Mouse (Mus musculus) kidney, postnatal 0 days (tissue): ENCODE data around the gene Slc4a5. TPM values are rescaled to one million over a fixed set of nuclear protein-coding genes. Genes with fewer than 3 reads are reported as not detected.

Source experiments
- ATAC-seq: fragments of 200-750 bp; cut with Nextera tagmentation; replicated peaks from 2 replicates; pipeline ENCODE4 v1.8.0; 2017; ENCODE audit warnings: low read depth, moderate number of reproducible peaks, moderate TSS enrichment, moderate library complexity; ENCODE audit not compliant: low FRiP score
- DNase-seq: peaks from one replicate; pipeline ENCODE4 v3.0.0-alpha.2; 2016; ENCODE audit warnings: low spot score
- H3K27ac ChIP-seq: fragments of 300-500 bp; sonication (generic); 2 replicates; pipeline ENCODE4 v1.5.1; 2014; ENCODE audit warnings: mild to moderate bottlenecking
- H3K27me3 ChIP-seq: fragments of 300-500 bp; sonication (generic); 2 replicates; pipeline ENCODE4 v1.6.1; 2014; ENCODE audit warnings: low read length, mixed read lengths; ENCODE audit not compliant: insufficient read depth
- H3K36me3 ChIP-seq: fragments of 300-500 bp; sonication (generic); 2 replicates; pipeline ENCODE4 v1.6.1; 2014; ENCODE audit warnings: low read length, mixed read lengths; ENCODE audit not compliant: insufficient read depth
- H3K4me1 ChIP-seq: fragments of 300-500 bp; sonication (generic); replicated peaks from 2 replicates; pipeline ENCODE4 v1.6.1; 2014; ENCODE audit warnings: antibody characterized with exemption, low read length, mixed read lengths; ENCODE audit not compliant: insufficient read depth
- H3K4me2 ChIP-seq: fragments of 300-500 bp; sonication (generic); 2 replicates; pipeline ENCODE4 v1.6.1; 2014; ENCODE audit warnings: mild to moderate bottlenecking, low read length, moderate library complexity, mixed read lengths
- H3K4me3 ChIP-seq: fragments of 300-500 bp; sonication (generic); replicated peaks from 2 replicates; pipeline ENCODE4 v1.5.1; 2014; ENCODE audit warnings: low read depth, low read length
- H3K9ac ChIP-seq: fragments of 300-500 bp; sonication (generic); 2 replicates; pipeline ENCODE4 v1.6.1; 2014; ENCODE audit warnings: low read depth, low read length
- H3K9me3 ChIP-seq: fragments of 300-500 bp; sonication (generic); replicated peaks from 2 replicates; pipeline ENCODE4 v1.6.1; 2016; ENCODE audit warnings: low read length, inconsistent platforms, mixed read lengths
- CTCF ChIP-seq: IDR thresholded peaks from 2 replicates; pipeline ENCODE4 v1.5.1; 2016; ENCODE audit warnings: antibody characterized with exemption, low read depth, mild to moderate bottlenecking, moderate library complexity
- WGBS: fragments of 180-500 bp; shearing (Covaris S2); extraction: QIAGEN DNeasy Blood & Tissue Kit; methylation state at CpG from one replicate; pipeline ENCODE4 v1.1.7; 2014; 5-methylcytosine and 5-hydroxymethylcytosine counted together
- polyA plus RNA-seq: library from polyadenylated mRNA; unstranded; fragments of >200 nt; fragmentation: Nextera tagmentation; extraction: Ambion mirVana; gene quantifications from 2 replicates; pipeline ENCODE4 v1.2.1, GENCODE M21; 2015

Slc4a5 gene
- polyA plus RNA-seq, 1 experiment from 2014 or later, result 0.86 TPM

DNA sequence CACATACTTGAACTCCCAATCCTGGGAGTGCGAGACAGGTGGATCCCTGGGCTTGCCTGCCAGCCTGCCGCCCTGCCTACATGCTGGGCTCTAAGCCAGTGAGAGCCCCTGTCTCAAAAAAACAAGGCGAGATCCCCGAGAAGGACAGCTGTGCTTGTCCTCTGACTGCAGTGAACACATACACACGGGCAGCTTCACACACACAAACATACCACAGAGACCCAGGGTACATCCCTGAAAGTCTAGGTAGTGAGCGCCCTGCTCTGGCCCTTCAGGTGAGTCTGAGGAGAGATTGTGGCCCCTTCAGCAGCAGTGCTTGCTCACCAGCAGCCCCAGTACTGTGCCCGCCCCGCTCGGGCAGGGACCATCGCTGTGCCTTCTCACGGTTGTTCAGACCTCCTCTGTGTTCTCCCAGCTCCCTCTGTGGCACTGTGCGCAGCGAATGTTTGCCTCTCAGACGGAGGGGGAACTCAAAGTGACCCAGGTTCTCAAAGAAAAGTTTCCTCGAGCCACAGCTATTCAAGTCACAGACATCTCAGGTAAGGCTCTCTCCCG lies 131.3 kb downstream of the Slc4a5 start:
- no peak for DNase-seq
- H3K27me3 ChIP-seq, result no peaks in the 10 kb centered on the region
- no peak overlapping the region for H3K27ac ChIP-seq
- ATAC-seq, result no peak
- H3K9me3 ChIP-seq, result no peaks in the 10 kb centered on the region
- H3K4me3 ChIP-seq, result no peak overlapping the region
- peaks cover 6% of the 10 kb centered on the region for H3K4me1 ChIP-seq
- no peak for TF ChIP-seq CTCF
- H3K9ac ChIP-seq, result no peak overlapping the region
- 92% methylated on average over 16 of the region's 16 CpGs for WGBS
- H3K4me2 ChIP-seq, result no peak overlapping the region
- peaks cover 16% of the 10 kb centered on the region for H3K36me3 ChIP-seq

GRCm38 (mm10) chr6:83351490-83352160 lies 132.0 kb downstream of the Slc4a5 start:
- no peak overlapping the region for H3K4me3 ChIP-seq
- no peak overlapping the region for H3K27ac ChIP-seq
- DNase-seq (no peak), ATAC-seq (no peak)
- H3K4me2 ChIP-seq, result no peak overlapping the region
- H3K36me3 ChIP-seq, result peaks cover 16% of the 10 kb centered on the region
- H3K4me1 ChIP-seq, result peaks cover 6% of the 10 kb centered on the region
- H3K9ac ChIP-seq, result no peak overlapping the region
- no peaks in the 10 kb centered on the region for H3K9me3 ChIP-seq
- H3K27me3 ChIP-seq, result no peaks in the 10 kb centered on the region
- WGBS, result 80% methylated on average over 7 of the region's 7 CpGs
- no peak for TF ChIP-seq CTCF

- Histone ChIP-seq H3K4me1 (peaks cover 6% of the 10 kb centered on the region), H3K4me2 (no peak overlapping the region), H3K4me3 (no peak overlapping the region), H3K36me3 (peaks cover 16% of the 10 kb centered on the region), H3K27ac (no peak overlapping the region), H3K27me3 (no peaks in the 10 kb centered on the region), H3K9ac (no peak overlapping the region), H3K9me3 (no peaks in the 10 kb centered on the region)
- no peak for DNase-seq
- 91% methylated on average over 24 of the region's 24 CpGs for WGBS
- no peak for TF ChIP-seq CTCF
- ATAC-seq, result no peak
These were observed 133.2 kb downstream of the Slc4a5 start for GRCm38 (mm10) chr6:83352666-83353410.

Other genes starting within 250 kb of the Slc4a5 start
- gene Dok1, start 186.4 kb upstream of the Slc4a5 start, polyA plus RNA-seq, result 13.7 and 15.2 TPM in 2 replicates
- 13.4 and 16.1 TPM in 2 replicates for gene Loxl3, start 185.7 kb upstream of the Slc4a5 start, polyA plus RNA-seq
- gene Aup1, start 165.3 kb upstream of the Slc4a5 start, polyA plus RNA-seq, result 194 and 210 TPM in 2 replicates
- gene Htra2, start 164.6 kb upstream of the Slc4a5 start, polyA plus RNA-seq, result 68.5 and 70.4 TPM in 2 replicates
- gene Dqx1, start 162.0 kb upstream of the Slc4a5 start, polyA plus RNA-seq, result 5.8 and 7.0 TPM in 2 replicates
- 0.12 TPM in 1 of 2 replicates, not detected in the other for gene Tlx2, start 149.5 kb upstream of the Slc4a5 start, polyA plus RNA-seq
- gene Pcgf1, start 142.0 kb upstream of the Slc4a5 start, polyA plus RNA-seq, result 28.0 and 29.7 TPM in 2 replicates
- gene Lbx2, start 133.5 kb upstream of the Slc4a5 start, polyA plus RNA-seq, result 3.1 and 4.8 TPM in 2 replicates
- gene Ccdc142, start 118.2 kb upstream of the Slc4a5 start, polyA plus RNA-seq, result 2.0 and 2.7 TPM in 2 replicates
- 2.7 and 2.9 TPM in 2 replicates for gene Gm42688, start 118.2 kb upstream of the Slc4a5 start, polyA plus RNA-seq
- gene Mrpl53, start 110.8 kb upstream of the Slc4a5 start, polyA plus RNA-seq, result 165 and 166 TPM in 2 replicates
- 33.9 and 37.6 TPM in 2 replicates for gene Mogs, start 104.3 kb upstream of the Slc4a5 start, polyA plus RNA-seq
- 108 and 115 TPM in 2 replicates for gene Wbp1, start 98.3 kb upstream of the Slc4a5 start, polyA plus RNA-seq
- 14.5 and 16.2 TPM in 2 replicates for gene Ino80b, start 94.4 kb upstream of the Slc4a5 start, polyA plus RNA-seq
- gene Rtkn, start 84.4 kb upstream of the Slc4a5 start, polyA plus RNA-seq, result 38.5 and 40.3 TPM in 2 replicates
- gene Wdr54, start 63.4 kb upstream of the Slc4a5 start, polyA plus RNA-seq, result 3.5 and 4.2 TPM in 2 replicates
- 1.3 and 1.6 TPM in 2 replicates for gene 1700003E16Rik, start 63.4 kb upstream of the Slc4a5 start, polyA plus RNA-seq
- 62.2 and 68.2 TPM in 2 replicates for gene Dctn1, start 53.9 kb upstream of the Slc4a5 start, polyA plus RNA-seq
- 21.6 and 25.8 TPM in 2 replicates for gene Mthfd2, start 106.1 kb downstream of the Slc4a5 start, polyA plus RNA-seq
- 46.8 and 50.6 TPM in 2 replicates for gene Mob1a, start 106.2 kb downstream of the Slc4a5 start, polyA plus RNA-seq
- 231 and 242 TPM in 2 replicates for gene Bola3, start 129.3 kb downstream of the Slc4a5 start, polyA plus RNA-seq
- gene Tet3, start 239.3 kb downstream of the Slc4a5 start, polyA plus RNA-seq, result 32.3 and 33.0 TPM in 2 replicates